Mouse (Mus musculus): ENCODE measurements around the gene Rhbdd2.

Gene Rhbdd2

GRCm38 (mm10) chr5:135678481-135678880, 46.1 kb downstream of the Rhbdd2 start:
- CTCF ChIA-PET, result no interaction called here

- CTCF ChIA-PET, result no interaction called here
Observed at GRCm38 (mm10) chr5:135680967-135681545, 48.6 kb downstream of the Rhbdd2 start.

GRCm38 (mm10) chr5:135682009-135682408, 49.6 kb downstream of the Rhbdd2 start:
- CTCF ChIA-PET, result interaction anchor here (0.6 kb wide), 1 partner anchor 52 kb away, joined by 8 read pairs; no protein-coding TSS in a partner anchor

- CTCF ChIA-PET, result interaction anchor here (0.7 kb wide), 1 partner anchor 21 kb away, joined by 3 read pairs; no protein-coding TSS in a partner anchor
Observed at GRCm38 (mm10) chr5:135682942-135683570, 50.6 kb downstream of the Rhbdd2 start.

GRCm38 (mm10) chr5:135690401-135690800, 58.0 kb downstream of the Rhbdd2 start:
- CTCF ChIA-PET, result interaction anchor here (0.6 to 1.2 kb wide), 2 partner anchors 31 to 58 kb away, joined by 6 to 7 read pairs; partner anchors contain the start of gene Rhbdd2

- CTCF ChIA-PET, result interaction anchor here (0.6 kb wide), 1 partner anchor 30 kb away, joined by 7 read pairs; no protein-coding TSS in a partner anchor
Observed at GRCm38 (mm10) chr5:135691266-135691665, 58.8 kb downstream of the Rhbdd2 start.

- CTCF ChIA-PET, result no interaction called here
Observed at GRCm38 (mm10) chr5:135693281-135693853, 60.9 kb downstream of the Rhbdd2 start.

- CTCF ChIA-PET, result no interaction called here
Observed at GRCm38 (mm10) chr5:135695277-135695721, 62.9 kb downstream of the Rhbdd2 start.
